Mouse (Mus musculus) limb, embryonic 11.5 days (tissue): ENCODE data around the gene Abhd8. TPM values are rescaled to one million over a fixed set of nuclear protein-coding genes. Genes with fewer than 3 reads are reported as not detected.

Experiments used
- ATAC-seq: fragments of 200-750 bp; cut with Nextera tagmentation; 2 replicates; pipeline ENCODE4 v1.8.0; 2017; ENCODE audit warnings: low read depth; ENCODE audit not compliant: insufficient number of reproducible peaks, low FRiP score, low TSS enrichment
- DNase-seq: peaks from one replicate; pipeline ENCODE4 v3.0.0-alpha.2; 2015; ENCODE audit warnings: low spot score
- H3K27ac ChIP-seq: fragments of 300-500 bp; sonication (generic); replicated peaks from 2 replicates; pipeline ENCODE4 v1.5.1; 2014; ENCODE audit warnings: low read depth, mild to moderate bottlenecking, low read length
- H3K27me3 ChIP-seq: fragments of 300-500 bp; sonication (generic); 2 replicates; pipeline ENCODE4 v1.6.1; 2014; ENCODE audit warnings: mild to moderate bottlenecking, low read length, mixed read lengths; ENCODE audit not compliant: control insufficient read depth, insufficient read depth
- H3K36me3 ChIP-seq: fragments of 300-500 bp; sonication (generic); 2 replicates; pipeline ENCODE4 v1.6.1; 2014; ENCODE audit warnings: mild to moderate bottlenecking, low read length, moderate library complexity, mixed read lengths; ENCODE audit not compliant: control insufficient read depth, insufficient read depth
- H3K4me1 ChIP-seq: fragments of 300-500 bp; sonication (generic); 2 replicates; pipeline ENCODE4 v1.6.1; 2014; ENCODE audit warnings: low read length, mixed read lengths; ENCODE audit not compliant: control insufficient read depth, insufficient read depth
- H3K4me2 ChIP-seq: fragments of 300-500 bp; sonication (generic); 2 replicates; pipeline ENCODE4 v1.6.1; 2014; ENCODE audit warnings: low read depth, mild to moderate bottlenecking, moderate library complexity; ENCODE audit not compliant: severe bottlenecking
- H3K4me3 ChIP-seq: fragments of 300-500 bp; sonication (generic); 2 replicates; pipeline ENCODE4 v1.5.1; 2014; ENCODE audit warnings: low read depth, low read length
- H3K9ac ChIP-seq: fragments of 300-500 bp; sonication (generic); 2 replicates; pipeline ENCODE4 v1.6.1; 2014; ENCODE audit warnings: mild to moderate bottlenecking, low read length
- H3K9me3 ChIP-seq: fragments of 300-500 bp; sonication (generic); 2 replicates; pipeline ENCODE4 v1.6.1; 2016; ENCODE audit warnings: low read length; ENCODE audit not compliant: control insufficient read depth
- WGBS: fragments of 180-500 bp; shearing (Covaris S2); extraction: QIAGEN DNeasy Blood & Tissue Kit; methylation state at CpG from one replicate; pipeline ENCODE4 v1.1.7; 2014; 5-methylcytosine and 5-hydroxymethylcytosine counted together
- polyA plus RNA-seq: library from polyadenylated mRNA; unstranded; fragments of >200 nt; fragmentation: Nextera tagmentation; extraction: Ambion mirVana; gene quantifications from 2 replicates; pipeline ENCODE4 v1.2.1, GENCODE M21; 2014

Gene Abhd8
- polyA plus RNA-seq, 1 experiment from 2014 or later, result 43.4 TPM

- H3K4me1 ChIP-seq, result peaks cover 35% of the 10 kb centered on the region
- no peak overlapping the region for H3K4me3 ChIP-seq
- peak overlapping the region; percentile 62 for H3K27ac ChIP-seq
- H3K9ac ChIP-seq, result peak overlapping the region; percentile 13; the same call in 1 of the 2 replicates
- peak overlapping the region; percentile 10; the same call in 1 of the 2 replicates for H3K4me2 ChIP-seq
- H3K36me3 ChIP-seq, result peaks cover 4% of the 10 kb centered on the region
- no peaks in the 10 kb centered on the region for H3K27me3 ChIP-seq
- DNase-seq (no peak), ATAC-seq (no peak)
- no peaks in the 10 kb centered on the region for H3K9me3 ChIP-seq
- 16% methylated on average over 15 of the region's 15 CpGs for WGBS
These were observed 34.5 kb upstream of the Abhd8 start for GRCm38 (mm10) chr8:71497881-71498501.

- Histone ChIP-seq H3K9me3 (no peaks in the 10 kb centered on the region), H3K4me1 (peaks cover 35% of the 10 kb centered on the region)
- no peak for ATAC-seq
These were observed 33.7 kb upstream of the Abhd8 start for GRCm38 (mm10) chr8:71497077-71497645.

GRCm38 (mm10) chr8:71496481-71496880 lies 33.0 kb upstream of the Abhd8 start:
- no peak for ATAC-seq
- Histone ChIP-seq H3K4me3 (no peak overlapping the region), H3K4me1 (peaks cover 35% of the 10 kb centered on the region), H3K9me3 (no peaks in the 10 kb centered on the region), H3K9ac (no peak overlapping the region), H3K27ac (no peak overlapping the region), H3K4me2 (no peak overlapping the region), H3K27me3 (no peaks in the 10 kb centered on the region), H3K36me3 (peaks cover 9% of the 10 kb centered on the region)
- peak; percentile 49 for DNase-seq
- 32% methylated on average over 11 of the region's 11 CpGs for WGBS

More at GRCm38 (mm10) chr8:71497077-71497645, 33.7 kb upstream of the Abhd8 start:
- H3K27ac ChIP-seq, result no peak overlapping the region
- 91% methylated on average over 1 of the region's 1 CpGs for WGBS
- H3K36me3 ChIP-seq, result peaks cover 8% of the 10 kb centered on the region
- DNase-seq, result no peak
- no peak overlapping the region for H3K4me3 ChIP-seq
- no peak overlapping the region for H3K9ac ChIP-seq
- H3K27me3 ChIP-seq, result no peaks in the 10 kb centered on the region
- H3K4me2 ChIP-seq, result no peak overlapping the region

GRCm38 (mm10) chr8:71495811-71496210 lies 32.4 kb upstream of the Abhd8 start:
- no peaks in the 10 kb centered on the region for H3K27me3 ChIP-seq
- no peak overlapping the region for H3K4me3 ChIP-seq
- 96% methylated on average over 5 of the region's 5 CpGs for WGBS
- no peaks in the 10 kb centered on the region for H3K9me3 ChIP-seq
- ATAC-seq (no peak), DNase-seq (no peak)
- no peak overlapping the region for H3K4me2 ChIP-seq
- no peak overlapping the region for H3K27ac ChIP-seq
- no peak overlapping the region for H3K9ac ChIP-seq
- peaks cover 35% of the 10 kb centered on the region for H3K4me1 ChIP-seq
- peaks cover 13% of the 10 kb centered on the region for H3K36me3 ChIP-seq

- Histone ChIP-seq H3K4me3 (no peak overlapping the region), H3K9ac (no peak overlapping the region), H3K9me3 (no peaks in the 10 kb centered on the region), H3K4me1 (peaks cover 36% of the 10 kb centered on the region), H3K4me2 (no peak overlapping the region), H3K27ac (no peak overlapping the region), H3K27me3 (no peaks in the 10 kb centered on the region), H3K36me3 (peaks cover 13% of the 10 kb centered on the region)
- whole genome bisulfite sequencing, result 30% methylated on average over 16 of the region's 16 CpGs
- DNase-seq (peak; percentile 89), ATAC-seq (peak; percentile 14; the same call in 1 of the 2 replicates)
These were observed 31.6 kb upstream of the Abhd8 start for GRCm38 (mm10) chr8:71495039-71495438.

- H3K9me3 ChIP-seq, result no peaks in the 10 kb centered on the region
- H3K4me3 ChIP-seq, result peak overlapping the region; percentile 88
- H3K4me1 ChIP-seq, result peaks cover 17% of the 10 kb centered on the region
- H3K4me2 ChIP-seq, result peak overlapping the region; percentile 100
- H3K36me3 ChIP-seq, result peaks cover 8% of the 10 kb centered on the region; the same call in 1 of the 2 replicates
- WGBS, result 0% methylated on average over 22 of the region's 22 CpGs
- peak overlapping the region; percentile 81 for H3K9ac ChIP-seq
- peak overlapping the region; percentile 77; the same call in 1 of the 2 replicates for H3K27ac ChIP-seq
- no peaks in the 10 kb centered on the region for H3K27me3 ChIP-seq
- ATAC-seq (peak; percentile 82), DNase-seq (peak; percentile 96)
These were observed 25.0 kb upstream of the Abhd8 start for GRCm38 (mm10) chr8:71488454-71488853.

- Histone ChIP-seq H3K27me3 (no peaks in the 10 kb centered on the region), H3K9ac (peak within 1 kb of the TSS; percentile 81), H3K4me1 (peaks cover 17% of the 10 kb centered on the region), H3K36me3 (peaks cover 8% of the 10 kb centered on the region; the same call in 1 of the 2 replicates), H3K9me3 (no peaks in the 10 kb centered on the region), H3K27ac (peak within 1 kb of the TSS; percentile 77; the same call in 1 of the 2 replicates), H3K4me3 (peak within 1 kb of the TSS; percentile 88), H3K4me2 (peak within 1 kb of the TSS; percentile 100)
- ATAC-seq (no peak; the same call in 1 of the 2 replicates), DNase-seq (peak; percentile 84)
- WGBS, result under 1% methylated on average over 33 of the region's 33 CpGs
These were observed 24.4 kb upstream of the Abhd8 start, which contains the start of gene Gtpbp3 for GRCm38 (mm10) chr8:71487691-71488445. Gene Gtpbp3 (plus strand): TSS chr8:71488103.

GRCm38 (mm10) chr8:71486136-71486529 lies 22.7 kb upstream of the Abhd8 start:
- peak overlapping the region; percentile 91; the same call in 1 of the 2 replicates for H3K4me3 ChIP-seq
- ATAC-seq (no peak), DNase-seq (no peak)
- peaks cover 17% of the 10 kb centered on the region for H3K4me1 ChIP-seq
- 30% methylated on average over 7 of the region's 7 CpGs for WGBS
- H3K27ac ChIP-seq, result no peak overlapping the region
- H3K27me3 ChIP-seq, result no peaks in the 10 kb centered on the region
- H3K36me3 ChIP-seq, result peaks cover 5% of the 10 kb centered on the region; the same call in 1 of the 2 replicates
- no peaks in the 10 kb centered on the region for H3K9me3 ChIP-seq
- H3K9ac ChIP-seq, result peak overlapping the region; percentile 91
- peak overlapping the region; percentile 82; the same call in 1 of the 2 replicates for H3K4me2 ChIP-seq
